Mouse (Mus musculus): ENCODE measurements around the gene Myl12a. TPM values are rescaled to one million over a fixed set of nuclear protein-coding genes. Genes with fewer than 3 reads are reported as not detected.

Myl12a gene
- polyA plus RNA-seq, 1 experiment: 119 TPM

GRCm38 (mm10) chr17:70991706-70992625 is 10.7 kb downstream of the Myl12a start:
- 43% methylated on average over 16 of the region's 16 CpGs for WGBS
- H3K4me3 ChIP-seq (replicated peaks; ENCODE audit: control insufficient read depth, low read depth, low read length): no peak overlapping the region
- TF ChIP-seq CTCF (IDR thresholded peaks at IDR 0.05; ENCODE audit: control insufficient read depth, insufficient read depth, low read length): no peak; the same call in 1 of the 2 replicates
- H3K27ac ChIP-seq (ENCODE audit: control insufficient read depth, insufficient read depth, low read depth, low read length, poor library complexity): peak overlapping the region; percentile 33; the same call in 1 of the 2 replicates
- peaks cover 1% of the 10 kb centered on the region for H3K4me1 ChIP-seq (ENCODE audit: control insufficient read depth, insufficient read depth, low read length)

- H3K4me1 ChIP-seq (ENCODE audit: control insufficient read depth, insufficient read depth, low read length): peaks cover 1% of the 10 kb centered on the region
- peak; percentile 87 for TF ChIP-seq POLR2A (IDR thresholded peaks at IDR 0.05; ENCODE audit: borderline replicate concordance, control insufficient read depth, low read depth, low read length)
- no peak for TF ChIP-seq CTCF (IDR thresholded peaks at IDR 0.05; ENCODE audit: control insufficient read depth, insufficient read depth, low read length)
- WGBS: under 1% methylated on average over 70 of the region's 70 CpGs
- peak overlapping the region; percentile 99 for H3K27ac ChIP-seq (ENCODE audit: control insufficient read depth, insufficient read depth, low read depth, low read length, poor library complexity)
- H3K4me3 ChIP-seq (replicated peaks; ENCODE audit: control insufficient read depth, low read depth, low read length): peak overlapping the region; percentile 96
These were observed 12.0 kb downstream of the Myl12a start for GRCm38 (mm10) chr17:70990403-70991303.

GRCm38 (mm10) chr17:70989991-70990390 is 12.7 kb downstream of the Myl12a start:
- peak overlapping the region; percentile 96 for H3K4me3 ChIP-seq (replicated peaks; ENCODE audit: control insufficient read depth, low read depth, low read length)
- WGBS: under 1% methylated on average over 24 of the region's 24 CpGs
- peak overlapping the region; percentile 99 for H3K27ac ChIP-seq (ENCODE audit: control insufficient read depth, insufficient read depth, low read depth, low read length, poor library complexity)
- TF ChIP-seq CTCF (IDR thresholded peaks at IDR 0.05; ENCODE audit: control insufficient read depth, insufficient read depth, low read length): no peak
- no peak for TF ChIP-seq POLR2A (IDR thresholded peaks at IDR 0.05; ENCODE audit: borderline replicate concordance, control insufficient read depth, low read depth, low read length)
- peaks cover 1% of the 10 kb centered on the region for H3K4me1 ChIP-seq (ENCODE audit: control insufficient read depth, insufficient read depth, low read length)

GRCm38 (mm10) chr17:70989430-70989829 is 13.2 kb downstream of the Myl12a start:
- Histone ChIP-seq H3K4me3 (replicated peaks; ENCODE audit: control insufficient read depth, low read depth, low read length) (peak overlapping the region; percentile 96), H3K27ac (ENCODE audit: control insufficient read depth, insufficient read depth, low read depth, low read length, poor library complexity) (peak overlapping the region; percentile 99; the same call in 1 of the 2 replicates), H3K4me1 (ENCODE audit: control insufficient read depth, insufficient read depth, low read length) (peaks cover 1% of the 10 kb centered on the region)
- WGBS: 9% methylated on average over 8 of the region's 8 CpGs
- TF ChIP-seq POLR2A (IDR thresholded peaks at IDR 0.05; ENCODE audit: borderline replicate concordance, control insufficient read depth, low read depth, low read length) (no peak), CTCF (IDR thresholded peaks at IDR 0.05; ENCODE audit: control insufficient read depth, insufficient read depth, low read length) (no peak)

- WGBS: 81% methylated on average over 12 of the region's 12 CpGs
- Histone ChIP-seq H3K27ac (ENCODE audit: control insufficient read depth, insufficient read depth, low read depth, low read length, poor library complexity) (no peak overlapping the region), H3K4me3 (replicated peaks; ENCODE audit: control insufficient read depth, low read depth, low read length) (no peak overlapping the region), H3K4me1 (ENCODE audit: control insufficient read depth, insufficient read depth, low read length) (peaks cover 1% of the 10 kb centered on the region)
- no peak for TF ChIP-seq POLR2A (IDR thresholded peaks at IDR 0.05; ENCODE audit: borderline replicate concordance, control insufficient read depth, low read depth, low read length)
- no peak for TF ChIP-seq CTCF (IDR thresholded peaks at IDR 0.05; ENCODE audit: control insufficient read depth, insufficient read depth, low read length)
These were observed 14.3 kb downstream of the Myl12a start for GRCm38 (mm10) chr17:70988337-70988767.

GRCm38 (mm10) chr17:70986831-70987660 is 15.6 kb downstream of the Myl12a start:
- H3K4me3 ChIP-seq (replicated peaks; ENCODE audit: control insufficient read depth, low read depth, low read length): no peak overlapping the region
- 45% methylated on average over 15 of the region's 15 CpGs for WGBS
- TF ChIP-seq POLR2A (IDR thresholded peaks at IDR 0.05; ENCODE audit: borderline replicate concordance, control insufficient read depth, low read depth, low read length) (no peak), CTCF (IDR thresholded peaks at IDR 0.05; ENCODE audit: control insufficient read depth, insufficient read depth, low read length) (no peak)
- H3K4me1 ChIP-seq (ENCODE audit: control insufficient read depth, insufficient read depth, low read length): peaks cover 1% of the 10 kb centered on the region; the same call in 1 of the 2 replicates
- no peak overlapping the region for H3K27ac ChIP-seq (ENCODE audit: control insufficient read depth, insufficient read depth, low read depth, low read length, poor library complexity)

GRCm38 (mm10) chr17:70986355-70986740 is 16.3 kb downstream of the Myl12a start:
- H3K4me1 ChIP-seq (ENCODE audit: control insufficient read depth, insufficient read depth, low read length): peaks cover 1% of the 10 kb centered on the region; the same call in 1 of the 2 replicates
- no peak overlapping the region; the same call in 1 of the 2 replicates for H3K27ac ChIP-seq (ENCODE audit: control insufficient read depth, insufficient read depth, low read depth, low read length, poor library complexity)
- TF ChIP-seq POLR2A (IDR thresholded peaks at IDR 0.05; ENCODE audit: borderline replicate concordance, control insufficient read depth, low read depth, low read length) (no peak), CTCF (IDR thresholded peaks at IDR 0.05; ENCODE audit: control insufficient read depth, insufficient read depth, low read length) (no peak)
- no peak overlapping the region for H3K4me3 ChIP-seq (replicated peaks; ENCODE audit: control insufficient read depth, low read depth, low read length)
- 38% methylated on average over 6 of the region's 6 CpGs for WGBS

Data from bone marrow, adult 2 months (tissue).